Mouse (Mus musculus): ENCODE results near the gene Il33.

The Il33 gene

GRCm38 (mm10) chr19:30000406-30001365 lies 75.8 kb downstream of the Il33 start:
- DNase-seq (ENCODE audit: low spot score in 2 of 2) = no peak

GRCm38 (mm10) chr19:30001550-30001949 lies 76.6 kb downstream of the Il33 start:
- no peak for DNase-seq (ENCODE audit: low spot score in 2 of 2)

- no peak for DNase-seq (ENCODE audit: low spot score in 2 of 2)
These were observed 78.7 kb downstream of the Il33 start, which contains the start of gene Trpd52l3 for GRCm38 (mm10) chr19:30003621-30004020. Gene Trpd52l3, plus strand, starts transcription at chr19:30003790.

- no peak for DNase-seq (ENCODE audit: low spot score in 2 of 2)
These were observed 81.5 kb downstream of the Il33 start for GRCm38 (mm10) chr19:30006371-30006770.
